Mouse (Mus musculus) cerebellum, adult 18-20 months (tissue): ENCODE measurements around the gene Mrps15.

Source experiments
- DNase-seq, 2 experiments: peaks; one replicate each; pipeline ENCODE4 v3.0.0; 2021

The Mrps15 gene

GRCm38 (mm10) chr4:126046851-126047585, at the start of gene Mrps15:
Gene Mrps15, plus strand, starts transcription at chr4:126046925.
- DNase-seq: peak; percentile 84 to 87

DNA sequence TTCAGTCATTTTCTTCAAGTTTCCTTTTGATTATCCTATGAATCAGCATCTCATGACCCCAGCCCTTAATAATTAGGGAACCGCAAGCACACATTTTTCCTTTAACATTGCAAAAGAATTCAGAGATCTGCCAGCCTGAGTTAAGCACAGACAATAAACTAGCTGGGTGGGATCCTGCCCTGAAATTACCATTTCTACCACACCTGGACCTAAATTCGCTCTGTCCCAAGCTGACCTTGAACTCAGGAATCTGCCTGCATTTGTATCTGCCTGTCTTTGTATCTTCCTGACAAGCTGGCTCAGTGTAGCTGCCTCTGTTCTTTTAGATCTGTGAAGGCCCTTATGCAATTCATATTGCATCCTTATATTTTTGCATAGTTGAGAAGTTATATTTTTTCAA, 48.9 kb upstream of the Mrps15 start:
- no peak for DNase-seq

GRCm38 (mm10) chr4:126001311-126002199, 45.2 kb upstream of the Mrps15 start:
- no peak for DNase-seq

DNA sequence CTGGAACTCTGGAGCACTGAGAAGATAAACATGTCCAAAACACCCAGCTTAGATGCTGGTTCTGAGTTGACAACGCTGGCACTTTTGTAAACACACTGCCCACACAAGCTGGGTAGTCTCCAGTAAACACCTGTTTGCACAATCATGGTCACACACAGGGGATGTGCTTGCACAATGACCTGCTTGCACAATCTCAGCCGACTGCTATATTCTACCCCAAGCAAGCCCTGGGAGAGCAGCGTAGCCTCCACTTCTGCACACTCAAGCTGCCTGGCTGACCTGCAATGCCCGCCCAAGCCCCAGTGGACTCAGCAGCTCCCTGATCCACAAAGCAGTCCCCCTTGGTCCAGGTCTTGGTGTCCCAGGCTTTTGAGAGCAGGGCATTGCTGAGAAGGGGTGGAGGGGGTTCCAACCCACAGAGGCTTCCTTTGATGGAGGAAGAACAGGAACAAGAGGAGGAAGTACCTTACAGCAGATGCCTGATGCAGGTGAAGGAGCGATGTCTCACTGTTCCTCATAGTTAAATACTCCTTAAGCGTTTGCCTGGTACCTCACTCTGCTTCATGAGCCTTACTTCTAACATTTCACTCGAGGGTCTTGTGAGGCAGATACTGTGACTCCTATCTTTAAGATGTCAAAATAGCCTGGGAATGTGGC, 28.9 kb upstream of the Mrps15 start:
- no peak for DNase-seq

DNA sequence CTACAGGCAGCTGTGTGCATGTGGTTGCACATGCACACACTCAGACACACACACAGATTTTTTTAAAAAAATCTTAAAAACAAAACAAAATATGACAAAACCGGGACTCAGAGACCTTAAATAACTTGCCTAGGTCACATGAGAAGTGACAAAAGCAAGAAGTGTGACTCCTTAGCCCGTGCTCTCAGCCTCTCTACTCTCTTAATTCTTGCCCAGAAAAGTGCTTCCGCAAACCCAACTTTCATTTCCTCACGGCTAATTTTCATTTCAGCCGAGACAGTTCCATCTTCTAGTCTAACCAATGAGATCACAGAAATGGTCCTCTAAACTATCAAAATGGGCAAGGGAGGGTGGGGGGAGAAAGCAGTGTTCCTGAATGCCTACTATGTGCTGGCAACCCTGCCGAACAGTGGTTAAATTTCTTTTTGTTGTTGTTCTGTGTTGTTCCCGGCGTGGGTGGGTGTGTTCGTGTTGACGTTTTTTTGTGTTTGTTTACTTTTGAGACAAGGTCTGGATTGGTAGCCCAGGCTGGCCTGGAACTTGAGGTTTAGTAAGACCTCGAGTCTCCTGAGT, 27.7 kb upstream of the Mrps15 start:
- no peak for DNase-seq

DNA sequence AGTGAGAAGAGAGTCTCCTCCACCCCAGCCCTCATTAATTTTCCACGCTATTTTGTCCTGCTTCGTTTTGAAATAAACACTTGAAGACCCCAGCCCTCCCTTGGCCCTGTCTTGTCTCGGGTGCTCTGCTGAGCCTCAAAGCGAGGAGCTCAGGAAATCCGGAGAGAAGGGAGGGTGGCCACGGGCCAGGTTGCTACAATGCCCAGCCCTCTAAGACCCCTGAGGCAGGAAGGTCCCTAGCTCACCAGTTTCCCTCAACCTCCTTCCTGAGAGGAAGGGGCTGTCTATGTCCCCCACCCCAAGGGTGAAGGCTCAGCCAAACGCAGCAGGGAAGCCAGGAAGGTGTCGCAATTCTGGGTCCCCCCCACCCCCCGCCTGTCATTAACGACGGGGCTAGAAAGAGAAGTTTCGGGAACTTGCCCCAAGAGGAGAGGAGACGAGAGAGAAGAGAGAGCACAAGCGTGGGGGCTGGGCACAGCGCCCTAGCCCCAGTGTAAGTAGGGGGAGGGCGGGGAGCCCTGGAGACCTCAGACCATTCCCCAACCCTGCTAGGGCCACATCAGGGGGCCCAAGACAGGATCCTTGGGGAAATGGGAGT, 22.3 kb upstream of the Mrps15 start, which contains the start of gene Csf3r:
Gene Csf3r, plus strand, starts transcription at position 248 of the 598 bp plus-strand sequence.
- no peak for DNase-seq

GRCm38 (mm10) chr4:126025801-126026200, 20.9 kb upstream of the Mrps15 start:
- no peak for DNase-seq

DNA sequence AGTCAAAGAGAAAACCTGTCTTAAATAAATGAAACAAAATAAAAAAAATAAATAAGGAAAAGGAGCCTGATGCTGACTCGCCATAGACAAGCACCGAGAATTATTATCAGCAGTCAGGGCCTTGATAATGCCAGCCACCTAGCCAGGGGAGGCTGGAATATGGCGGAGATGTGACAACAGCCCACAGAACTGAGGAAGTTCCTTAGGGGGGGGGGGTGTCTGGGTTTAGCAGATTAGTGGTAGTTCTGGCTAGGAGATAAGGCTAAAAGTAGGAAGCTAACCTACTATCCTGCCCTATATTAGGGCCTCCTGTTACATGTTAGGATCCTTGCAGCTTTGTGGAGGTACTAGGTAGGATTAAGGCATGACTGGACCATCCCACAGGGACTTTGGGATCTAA, 18.7 kb upstream of the Mrps15 start:
- no peak for DNase-seq

GRCm38 (mm10) chr4:126029042-126029441, 17.7 kb upstream of the Mrps15 start:
- DNase-seq: no peak

DNA sequence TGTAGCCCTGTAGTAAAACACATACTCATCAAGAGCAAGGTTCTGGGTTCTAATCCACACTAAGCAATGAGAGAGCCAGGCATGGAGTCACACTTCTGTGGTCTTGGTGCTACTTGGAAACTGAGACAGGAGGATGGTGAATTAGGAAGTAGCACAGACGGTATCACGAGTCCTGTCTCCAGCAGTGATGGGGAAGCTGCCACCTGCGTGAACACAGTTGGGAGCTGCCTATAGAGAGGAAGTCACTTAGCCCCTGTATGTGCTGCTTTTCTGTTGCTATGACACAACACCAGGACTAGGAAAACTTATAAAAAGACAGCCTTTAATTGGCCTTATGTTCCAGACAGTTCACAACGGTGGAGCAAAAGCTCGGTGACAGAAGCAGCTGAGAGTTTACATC, 16.0 kb upstream of the Mrps15 start:
- DNase-seq: no peak

- no peak for DNase-seq
Observed at GRCm38 (mm10) chr4:126035413-126035812, 11.3 kb upstream of the Mrps15 start.

DNA sequence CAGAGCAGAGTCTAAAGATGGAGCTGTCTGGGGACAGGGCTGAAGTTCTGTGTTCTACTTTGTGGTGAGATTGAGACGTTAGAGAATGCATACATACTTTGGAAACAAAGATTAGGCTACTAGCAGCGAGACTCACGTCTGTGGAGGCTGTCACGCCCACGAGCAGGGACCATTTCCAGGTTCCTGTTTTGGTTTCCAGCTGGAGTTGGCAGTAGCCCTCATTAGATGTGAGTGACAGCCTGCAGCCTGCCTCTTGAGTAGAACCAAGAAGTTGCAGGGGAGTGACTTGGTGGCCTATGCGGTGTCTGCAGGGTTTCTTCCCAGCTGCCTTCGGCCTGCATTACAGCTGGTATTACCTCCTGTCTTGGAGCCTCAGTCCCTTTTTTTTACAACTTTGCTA, 4.9 kb downstream of the Mrps15 start:
- no peak for DNase-seq

GRCm38 (mm10) chr4:126057207-126058133, 10.7 kb downstream of the Mrps15 start:
- DNase-seq: no peak

- DNase-seq: peak; percentile 89 to 94
Observed at GRCm38 (mm10) chr4:126058134-126058996, 11.6 kb downstream of the Mrps15 start, which contains the start of gene Oscp1. Gene Oscp1, plus strand, starts transcription at chr4:126058565.

GRCm38 (mm10) chr4:126058997-126059362, 12.3 kb downstream of the Mrps15 start:
- DNase-seq: no peak

GRCm38 (mm10) chr4:126062856-126063255, 16.1 kb downstream of the Mrps15 start:
- peak; percentile 21 to 26 for DNase-seq

- DNase-seq: no peak
Observed at GRCm38 (mm10) chr4:126065241-126065640, 18.5 kb downstream of the Mrps15 start.

GRCm38 (mm10) chr4:126067401-126068077, 20.8 kb downstream of the Mrps15 start:
- peak; percentile 25 to 34 for DNase-seq

- DNase-seq: no peak
Observed at GRCm38 (mm10) chr4:126068842-126069241, 22.1 kb downstream of the Mrps15 start.

DNA sequence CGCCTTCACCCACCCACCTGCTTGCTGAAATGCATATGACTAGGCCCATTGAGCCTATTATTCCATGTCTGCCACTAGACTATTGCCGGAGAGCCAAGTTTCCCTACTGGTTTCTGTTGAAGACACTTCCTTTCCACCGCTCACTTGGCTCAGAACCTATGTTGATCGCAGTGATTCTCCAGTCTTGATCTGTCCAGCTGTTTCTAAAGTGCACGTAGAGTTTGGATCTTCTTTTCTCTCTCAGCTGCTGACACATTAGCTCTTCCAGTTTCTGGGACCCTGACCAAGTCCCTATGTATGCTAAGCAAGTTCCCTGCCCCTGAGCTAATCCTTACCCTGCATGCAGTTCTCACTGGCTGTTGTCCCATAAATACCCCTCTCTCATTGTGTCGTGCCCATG, 31.1 kb downstream of the Mrps15 start:
- no peak for DNase-seq
